Mouse (Mus musculus) G1E (cell line): ENCODE results near the gene Cog1.

Source experiments
- CTCF ChIP-seq: IDR thresholded peaks from 2 replicates; pipeline ENCODE4 v1.5.1; 2012; ENCODE audit warnings: low read depth, low read length, inconsistent platforms, mixed read lengths
- GATA1 ChIP-seq: IDR thresholded peaks from 2 replicates; pipeline ENCODE4 v1.6.1; 2012; ENCODE audit warnings: borderline replicate concordance, low read length, inconsistent platforms, mixed read lengths
- GATA2 ChIP-seq: IDR thresholded peaks from 2 replicates; pipeline ENCODE4 v1.6.1; 2012; ENCODE audit warnings: low read depth, low read length, inconsistent platforms, borderline replicate concordance
- POLR2AphosphoS5 ChIP-seq: IDR thresholded peaks from 2 replicates; pipeline ENCODE4 v1.6.1; 2012; ENCODE audit warnings: low read depth, low read length, inconsistent platforms; ENCODE audit not compliant: insufficient replicate concordance
- TAL1 ChIP-seq: conservative IDR thresholded peaks from 2 replicates; pipeline ENCODE4 v1.6.1; 2012; ENCODE audit warnings: low read depth, low read length, inconsistent platforms, mixed read lengths

DNA sequence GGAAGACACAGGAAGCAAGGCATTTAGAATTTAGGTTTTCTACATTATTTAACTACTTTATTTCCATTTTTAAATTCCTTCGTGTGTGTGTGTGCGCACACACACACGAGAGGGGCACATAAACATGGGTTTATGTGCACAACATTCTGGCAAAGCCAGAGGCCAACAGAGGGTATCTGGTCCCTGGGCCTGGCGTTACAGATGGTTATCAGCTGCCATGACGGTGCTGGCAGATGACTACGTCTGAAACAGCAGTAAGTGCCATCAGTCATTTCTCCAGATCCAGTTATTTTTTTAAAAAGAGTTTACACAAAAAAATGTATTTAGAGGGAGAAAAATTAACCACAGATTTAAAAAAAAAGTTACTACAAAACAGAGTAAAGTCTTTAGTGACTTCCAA is 17.2 kb downstream of the Cog1 start:
- TF ChIP-seq CTCF (no peak), GATA1 (no peak), POLR2AphosphoS5 (no peak), GATA2 (no peak), TAL1 (no peak)
